Mouse (Mus musculus): ENCODE results near the gene Scgb1b3. TPM values are rescaled to one million over a fixed set of nuclear protein-coding genes. Genes with fewer than 3 reads are reported as not detected.

Gene Scgb1b3
- polyA plus RNA-seq (2017; shearing (Covaris generic)): not detected

DNA sequence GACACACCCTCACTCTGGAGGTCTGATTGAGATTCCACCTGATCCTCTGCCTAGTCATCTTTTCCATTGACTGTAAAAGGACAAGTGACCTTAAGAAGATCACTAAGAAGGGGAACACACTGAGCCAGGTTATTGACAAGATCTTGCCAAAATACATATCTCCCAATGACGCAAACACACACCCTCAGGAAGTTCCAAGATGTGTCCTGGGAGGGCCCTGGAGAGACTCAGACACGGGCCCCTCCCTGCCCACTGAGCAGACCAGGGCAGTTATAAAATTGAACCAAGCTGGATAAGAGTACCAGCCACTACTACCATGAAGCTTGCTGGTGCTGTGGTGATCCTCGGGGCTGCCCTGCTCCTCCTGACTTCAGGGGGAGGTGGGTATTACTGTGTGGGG, at the start of gene Scgb1b3:
Gene Scgb1b3 (plus strand): TSS at position 301 of the 400 bp plus-strand sequence.

DNA sequence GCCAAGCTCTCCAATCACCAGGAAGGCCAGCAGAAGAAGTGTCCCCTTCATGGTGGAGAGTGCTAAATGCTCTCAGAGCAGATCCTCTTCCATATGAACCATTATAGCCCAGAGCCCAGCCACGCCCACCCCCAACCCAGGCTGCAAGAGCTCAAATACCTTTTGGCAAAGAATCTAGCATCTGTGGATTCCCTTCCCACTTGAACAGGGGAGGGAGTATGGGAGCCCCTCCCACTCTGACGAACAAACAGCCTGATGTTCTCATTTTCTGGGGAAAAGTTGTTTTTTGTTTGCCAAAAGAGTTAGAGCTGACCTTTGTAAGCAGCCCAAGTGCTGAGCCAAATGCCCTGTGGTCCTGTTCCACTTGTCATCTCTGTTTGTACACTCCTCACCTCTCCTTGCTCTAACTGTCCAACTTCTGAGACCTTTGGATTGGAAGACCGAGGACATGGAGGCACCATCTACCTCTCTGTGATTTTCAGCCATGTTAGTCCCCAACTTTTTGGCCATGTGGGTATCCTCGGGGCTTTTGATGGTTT, 13.3 kb upstream of the Scgb1b3 start, which contains the start of gene Scgb2b3:
Gene Scgb2b3 (minus strand): TSS at position 51 of the 539 bp plus-strand sequence.

Other genes with a start within 250 kb of the Scgb1b3 start
- 1 to 10 TPM in 1 of 2 experiments, under 1 TPM in 1; 0.55 to 2.5 TPM for gene Scn1b, start 248.6 kb upstream of the Scgb1b3 start, polyA plus RNA-seq (2017; shearing (Covaris generic))
- gene Gramd1a, start 219.7 kb upstream of the Scgb1b3 start, polyA plus RNA-seq (2017; shearing (Covaris generic)): 100 to 1,000 TPM; 303 to 707 TPM
- gene Scgb2b2, start 85.1 kb upstream of the Scgb1b3 start, polyA plus RNA-seq (2017; shearing (Covaris generic)): not detected
- gene Scgb1b2, start 83.8 kb upstream of the Scgb1b3 start, polyA plus RNA-seq (2017; shearing (Covaris generic)): not detected
- not detected for gene Scgb2b3, start 13.5 kb upstream of the Scgb1b3 start, polyA plus RNA-seq (2017; shearing (Covaris generic))